Mouse (Mus musculus): ENCODE measurements around the gene Ccdc39.

Ccdc39 gene

GRCm38 (mm10) chr3:33843801-33844632 is at the start of gene Ccdc39:
TSS of gene Ccdc39 (minus strand) at chr3:33844310.
- DNase-seq (ENCODE audit: low read depth, low spot score) = peak; percentile 53

- no peak for DNase-seq (ENCODE audit: low read depth, low spot score)
Observed at GRCm38 (mm10) chr3:33893433-33893832, 49.3 kb upstream of the Ccdc39 start.

GRCm38 (mm10) chr3:33887438-33887837 is 43.3 kb upstream of the Ccdc39 start:
- DNase-seq (ENCODE audit: low read depth, low spot score) = no peak

- DNase-seq (ENCODE audit: low read depth, low spot score) = no peak
Observed at GRCm38 (mm10) chr3:33883105-33883504, 39.0 kb upstream of the Ccdc39 start.

GRCm38 (mm10) chr3:33882695-33883094 is 38.6 kb upstream of the Ccdc39 start:
- no peak for DNase-seq (ENCODE audit: low read depth, low spot score)

GRCm38 (mm10) chr3:33878661-33879060 is 34.6 kb upstream of the Ccdc39 start:
- DNase-seq (ENCODE audit: low read depth, low spot score) = no peak

GRCm38 (mm10) chr3:33874456-33875286 is 30.6 kb upstream of the Ccdc39 start:
- no peak for DNase-seq (ENCODE audit: low read depth, low spot score)

- no peak for DNase-seq (ENCODE audit: low read depth, low spot score)
Observed at GRCm38 (mm10) chr3:33873837-33874236, 29.7 kb upstream of the Ccdc39 start.

- DNase-seq (ENCODE audit: low read depth, low spot score) = no peak
Observed at GRCm38 (mm10) chr3:33873366-33873765, 29.3 kb upstream of the Ccdc39 start.

GRCm38 (mm10) chr3:33864000-33864540 is 20.0 kb upstream of the Ccdc39 start:
- DNase-seq (ENCODE audit: low read depth, low spot score) = no peak

GRCm38 (mm10) chr3:33858939-33859338 is 14.8 kb upstream of the Ccdc39 start:
- no peak for DNase-seq (ENCODE audit: low read depth, low spot score)

- no peak for DNase-seq (ENCODE audit: low read depth, low spot score)
Observed at GRCm38 (mm10) chr3:33853062-33853461, 9.0 kb upstream of the Ccdc39 start.

- DNase-seq (ENCODE audit: low read depth, low spot score) = no peak
Observed at GRCm38 (mm10) chr3:33850856-33851255, 6.7 kb upstream of the Ccdc39 start.

- DNase-seq (ENCODE audit: low read depth, low spot score) = no peak
Observed at GRCm38 (mm10) chr3:33846639-33847038, 2.5 kb upstream of the Ccdc39 start.

- no peak for DNase-seq (ENCODE audit: low read depth, low spot score)
Observed at GRCm38 (mm10) chr3:33838877-33839276, 5.2 kb downstream of the Ccdc39 start.

- DNase-seq (ENCODE audit: low read depth, low spot score) = no peak
Observed at GRCm38 (mm10) chr3:33836576-33836975, 7.5 kb downstream of the Ccdc39 start.

GRCm38 (mm10) chr3:33832351-33832750 is 11.8 kb downstream of the Ccdc39 start:
- DNase-seq (ENCODE audit: low read depth, low spot score) = no peak

- peak; percentile 43 for DNase-seq (ENCODE audit: low read depth, low spot score)
Observed at GRCm38 (mm10) chr3:33824135-33824946, 19.8 kb downstream of the Ccdc39 start.

- no peak for DNase-seq (ENCODE audit: low read depth, low spot score)
Observed at GRCm38 (mm10) chr3:33807151-33807550, 37.0 kb downstream of the Ccdc39 start.

GRCm38 (mm10) chr3:33800513-33800820 is 43.6 kb downstream of the Ccdc39 start:
- no peak for DNase-seq (ENCODE audit: low read depth, low spot score)

- DNase-seq (ENCODE audit: low read depth, low spot score) = peak; percentile 96
Observed at GRCm38 (mm10) chr3:33799617-33800512, 44.2 kb downstream of the Ccdc39 start, which contains the start of gene Ttc14. TSS of gene Ttc14 (plus strand) at chr3:33799832.

All from retina, postnatal 7 days (tissue).